Mouse (Mus musculus) neural tube, embryonic 14.5 days (tissue): ENCODE measurements at regions not wholly inside any gene's neighbourhood (a gene's known extent, or its start where the extent isn't known, plus 50 kb on each side); places are given as distances from the start of the nearest gene placed in this dataset.

ENCODE experiments used
- ATAC-seq: fragments of 200-750 bp; cut with Nextera tagmentation; 2 replicates; pipeline ENCODE4 v1.8.0; 2017; ENCODE audit warnings: low read depth, mild to moderate bottlenecking, moderate TSS enrichment, moderate library complexity
- H3K27ac ChIP-seq: fragments of 300-500 bp; sonication (generic); 2 replicates; pipeline ENCODE4 v1.5.1; 2014; ENCODE audit warnings: low read depth, mild to moderate bottlenecking, control low read depth, low read length, moderate library complexity, mixed read lengths
- H3K27me3 ChIP-seq: fragments of 300-500 bp; sonication (generic); 2 replicates; pipeline ENCODE4 v1.6.1; 2014; ENCODE audit warnings: low read length; ENCODE audit not compliant: control insufficient read depth, insufficient read depth
- H3K36me3 ChIP-seq: fragments of 300-500 bp; sonication (generic); 2 replicates; pipeline ENCODE4 v1.6.1; 2014; ENCODE audit warnings: low read length, mixed read lengths; ENCODE audit not compliant: control insufficient read depth, insufficient read depth
- H3K4me1 ChIP-seq: fragments of 300-500 bp; sonication (generic); 2 replicates; pipeline ENCODE4 v1.6.1; 2014; ENCODE audit warnings: low read length; ENCODE audit not compliant: control insufficient read depth, insufficient read depth
- H3K4me2 ChIP-seq: fragments of 300-500 bp; sonication (generic); 2 replicates; pipeline ENCODE4 v1.6.1; 2014; ENCODE audit warnings: mild to moderate bottlenecking, low read depth, low read length, control low read depth
- H3K4me3 ChIP-seq: fragments of 300-500 bp; sonication (generic); 2 replicates; pipeline ENCODE4 v1.5.1; 2014; ENCODE audit warnings: low read depth, low read length, control low read depth, mixed read lengths
- H3K9ac ChIP-seq: fragments of 300-500 bp; sonication (generic); replicated peaks from 2 replicates; pipeline ENCODE4 v1.6.1; 2014; ENCODE audit warnings: low read depth, mild to moderate bottlenecking, control low read depth, low read length, mixed read lengths
- H3K9me3 ChIP-seq: fragments of 300-500 bp; sonication (generic); 2 replicates; pipeline ENCODE4 v1.6.1; 2016; ENCODE audit warnings: low read length; ENCODE audit not compliant: control insufficient read depth
- WGBS: fragments of 180-500 bp; shearing (Covaris S2); extraction: QIAGEN DNeasy Blood & Tissue Kit; methylation state at CpG from one replicate; pipeline ENCODE4 v1.1.7; 2014; 5-methylcytosine and 5-hydroxymethylcytosine counted together

- H3K27me3 ChIP-seq, result no peaks in the 10 kb centered on the region
- no peak overlapping the region for H3K4me2 ChIP-seq
- no peaks in the 10 kb centered on the region for H3K9me3 ChIP-seq
- no peak overlapping the region for H3K4me3 ChIP-seq
- no peak for ATAC-seq
- H3K4me1 ChIP-seq, result no peaks in the 10 kb centered on the region
- WGBS, result 91% methylated on average over 6 of the region's 6 CpGs
- H3K9ac ChIP-seq, result no peak overlapping the region
- no peaks in the 10 kb centered on the region for H3K36me3 ChIP-seq
- H3K27ac ChIP-seq, result no peak overlapping the region
Observed at GRCm38 (mm10) chr6:81447701-81448100, 475.8 kb upstream of the Gcfc2 start.

DNA sequence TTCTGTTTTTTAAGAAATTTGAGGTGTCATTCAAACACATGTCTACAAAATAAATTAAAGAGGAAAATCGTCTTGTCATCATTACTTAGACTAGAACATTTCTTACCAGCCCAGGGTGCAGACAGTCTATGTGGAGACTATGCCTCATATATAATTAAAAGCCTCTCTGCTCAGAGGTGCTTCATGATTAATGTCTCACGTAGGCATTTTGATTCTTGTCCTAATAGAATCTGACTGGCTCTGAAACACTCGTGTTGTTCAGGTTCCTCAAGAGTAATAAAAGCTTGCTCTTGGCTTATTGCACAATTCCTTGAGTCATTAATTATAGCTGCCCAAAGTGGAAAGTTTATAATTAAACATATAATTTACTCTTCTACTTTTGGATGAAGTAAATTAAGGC lies 475.1 kb upstream of the Gcfc2 start:
- peak; percentile 49; the same call in 1 of the 2 replicates for ATAC-seq
- no peaks in the 10 kb centered on the region for H3K4me1 ChIP-seq
- WGBS, result 50% methylated on average over 3 of the region's 3 CpGs
- no peak overlapping the region for H3K27ac ChIP-seq
- H3K9me3 ChIP-seq, result no peaks in the 10 kb centered on the region
- H3K36me3 ChIP-seq, result no peaks in the 10 kb centered on the region
- H3K4me2 ChIP-seq, result no peak overlapping the region
- no peak overlapping the region for H3K9ac ChIP-seq
- no peaks in the 10 kb centered on the region for H3K27me3 ChIP-seq
- no peak overlapping the region for H3K4me3 ChIP-seq

DNA sequence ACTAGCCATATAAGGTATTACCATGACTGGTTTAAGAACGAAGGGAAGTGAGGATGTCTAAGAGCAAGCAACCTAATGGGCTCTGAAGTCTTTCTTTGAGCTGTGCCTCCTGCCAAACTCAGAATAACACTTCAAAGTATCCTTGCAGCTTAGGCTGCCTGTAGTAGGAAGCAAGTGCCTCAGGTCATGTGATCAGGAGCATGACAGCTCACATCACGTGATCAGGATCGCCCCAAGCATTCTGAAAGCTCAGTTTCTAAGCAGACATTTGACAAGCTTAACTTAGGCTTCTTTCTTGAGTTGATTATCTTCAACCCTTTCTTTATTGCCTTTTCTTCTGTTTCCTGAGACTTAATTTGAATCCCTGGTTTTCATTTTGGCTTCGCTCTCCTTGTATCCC lies 462.4 kb upstream of the Gcfc2 start:
- ATAC-seq, result no peak
- 83% methylated on average over 4 of the region's 4 CpGs for WGBS

GRCm38 (mm10) chr6:81464442-81464841 lies 459.0 kb upstream of the Gcfc2 start:
- Histone ChIP-seq H3K4me2 (no peak overlapping the region), H3K27me3 (no peaks in the 10 kb centered on the region), H3K9ac (no peak overlapping the region), H3K4me1 (no peaks in the 10 kb centered on the region), H3K4me3 (no peak overlapping the region), H3K27ac (no peak overlapping the region), H3K36me3 (no peaks in the 10 kb centered on the region), H3K9me3 (no peaks in the 10 kb centered on the region)
- WGBS, result 58% methylated on average over 1 of the region's 1 CpGs
- no peak for ATAC-seq

More for the DNA sequence above, 462.4 kb upstream of the Gcfc2 start:
- no peaks in the 10 kb centered on the region for H3K4me1 ChIP-seq
- H3K4me2 ChIP-seq, result no peak overlapping the region
- H3K27ac ChIP-seq, result no peak overlapping the region
- H3K9me3 ChIP-seq, result no peaks in the 10 kb centered on the region
- H3K4me3 ChIP-seq, result no peak overlapping the region
- no peaks in the 10 kb centered on the region for H3K27me3 ChIP-seq
- no peak overlapping the region for H3K9ac ChIP-seq
- no peaks in the 10 kb centered on the region for H3K36me3 ChIP-seq

DNA sequence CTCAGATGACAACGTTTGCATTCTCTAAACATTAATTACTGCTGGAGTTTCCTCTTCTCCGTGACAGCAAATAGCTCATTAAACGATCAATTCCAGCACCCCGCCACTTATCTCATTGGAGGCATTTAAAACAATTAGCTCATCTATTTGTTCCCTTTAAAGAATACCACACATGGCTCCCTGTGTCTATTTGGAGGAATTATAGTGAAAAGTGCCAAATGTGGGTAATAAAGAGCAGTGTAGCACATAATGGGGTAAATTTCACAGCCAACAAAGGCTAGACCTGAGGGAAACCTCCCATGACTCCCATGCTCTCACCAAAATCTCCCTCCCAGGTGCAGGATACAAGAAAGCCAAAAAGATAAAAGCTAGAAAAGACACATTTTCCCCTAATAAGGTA lies 456.9 kb upstream of the Gcfc2 start:
- Histone ChIP-seq H3K36me3 (no peaks in the 10 kb centered on the region), H3K4me1 (no peaks in the 10 kb centered on the region), H3K4me3 (no peak overlapping the region), H3K9me3 (no peaks in the 10 kb centered on the region), H3K27me3 (no peaks in the 10 kb centered on the region), H3K9ac (no peak overlapping the region), H3K27ac (no peak overlapping the region), H3K4me2 (no peak overlapping the region)
- WGBS, result 11% methylated on average over 4 of the region's 4 CpGs
- ATAC-seq, result peak; percentile 88

GRCm38 (mm10) chr6:81471340-81471955 lies 452.0 kb upstream of the Gcfc2 start:
- Histone ChIP-seq H3K9me3 (no peaks in the 10 kb centered on the region), H3K4me1 (no peaks in the 10 kb centered on the region), H3K27ac (no peak overlapping the region), H3K27me3 (no peaks in the 10 kb centered on the region), H3K4me2 (no peak overlapping the region), H3K4me3 (no peak overlapping the region), H3K36me3 (no peaks in the 10 kb centered on the region), H3K9ac (no peak overlapping the region)
- peak; percentile 71; the same call in 1 of the 2 replicates for ATAC-seq
- 52% methylated on average over 9 of the region's 9 CpGs for WGBS

DNA sequence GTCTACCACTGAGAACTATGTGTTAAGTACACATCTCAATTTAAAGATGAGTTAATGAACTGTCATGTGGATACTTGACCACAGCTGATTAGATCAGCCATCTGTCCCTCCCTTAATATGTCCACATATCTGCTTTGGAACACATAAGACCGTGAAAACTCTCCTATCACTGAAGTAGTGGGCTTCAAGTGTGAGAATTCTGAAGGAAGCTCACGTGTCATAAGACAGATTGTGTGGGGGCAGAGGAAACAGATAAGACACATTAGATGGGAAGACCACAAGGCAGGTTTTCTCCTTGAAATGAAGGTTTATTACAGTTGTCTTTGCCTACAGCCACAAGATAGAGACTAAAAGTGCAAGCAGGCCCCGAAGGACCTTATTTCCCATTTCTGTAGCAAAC lies 451.0 kb upstream of the Gcfc2 start:
- ATAC-seq, result no peak
- no peaks in the 10 kb centered on the region for H3K36me3 ChIP-seq
- no peaks in the 10 kb centered on the region for H3K9me3 ChIP-seq
- no peaks in the 10 kb centered on the region for H3K4me1 ChIP-seq
- no peak overlapping the region for H3K27ac ChIP-seq
- H3K4me3 ChIP-seq, result no peak overlapping the region
- WGBS, result 85% methylated on average over 3 of the region's 3 CpGs
- H3K27me3 ChIP-seq, result no peaks in the 10 kb centered on the region
- H3K4me2 ChIP-seq, result no peak overlapping the region
- H3K9ac ChIP-seq, result no peak overlapping the region

DNA sequence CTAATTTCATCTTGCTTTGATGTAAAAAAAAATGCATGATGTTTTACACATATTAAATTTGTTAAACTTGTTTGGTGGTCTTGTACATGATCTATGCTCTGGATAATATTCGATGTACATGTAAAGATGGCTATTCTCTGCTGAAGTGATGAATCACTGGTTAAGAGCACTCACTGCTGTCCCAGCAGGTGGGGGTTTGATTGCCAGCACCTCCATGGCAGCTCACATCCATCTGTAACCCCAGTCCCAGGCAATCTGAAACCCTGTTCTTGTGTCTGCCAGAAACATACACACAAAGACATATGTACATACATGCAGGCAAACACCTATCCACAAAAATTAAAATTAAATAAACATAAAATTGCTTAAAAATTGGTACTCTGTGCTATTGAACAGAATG lies 448.7 kb upstream of the Gcfc2 start:
- Histone ChIP-seq H3K4me3 (no peak overlapping the region), H3K27ac (no peak overlapping the region), H3K27me3 (no peaks in the 10 kb centered on the region), H3K4me2 (no peak overlapping the region), H3K9ac (no peak overlapping the region), H3K4me1 (no peaks in the 10 kb centered on the region), H3K36me3 (no peaks in the 10 kb centered on the region), H3K9me3 (no peaks in the 10 kb centered on the region)
- no peak for ATAC-seq
- 90% methylated on average over 1 of the region's 1 CpGs for WGBS

GRCm38 (mm10) chr6:81487006-81487405 lies 436.5 kb upstream of the Gcfc2 start:
- 56% methylated on average over 3 of the region's 3 CpGs for WGBS
- Histone ChIP-seq H3K36me3 (no peaks in the 10 kb centered on the region), H3K9ac (no peak overlapping the region), H3K9me3 (no peaks in the 10 kb centered on the region), H3K4me2 (no peak overlapping the region), H3K4me1 (no peaks in the 10 kb centered on the region), H3K27me3 (no peaks in the 10 kb centered on the region), H3K27ac (no peak overlapping the region), H3K4me3 (no peak overlapping the region)
- no peak for ATAC-seq
